Mouse (Mus musculus): Measurements from ENCODE around the gene Tubb5. TPM values are rescaled to one million over a fixed set of nuclear protein-coding genes. Genes with fewer than 3 reads are reported as not detected.

Tubb5 gene
- polyA plus RNA-seq, 1 experiment = 228 TPM

- TF ChIP-seq POLR2A (IDR thresholded peaks at IDR 0.05; ENCODE audit: insufficient read depth, low read depth, low read length) (no peak), CTCF (IDR thresholded peaks at IDR 0.05; ENCODE audit: insufficient read depth, low read depth, low read length) (no peak)
- WGBS = 35% methylated on average over 10 of the region's 10 CpGs
- Histone ChIP-seq H3K27ac (ENCODE audit: insufficient read depth, low read depth, low read length) (no peak overlapping the region), H3K4me3 (ENCODE audit: insufficient read depth, low read depth, low read length) (no peak overlapping the region), H3K4me1 (ENCODE audit: control insufficient read depth, insufficient read depth, low read length) (peaks cover 40% of the 10 kb centered on the region)
These were observed 26.8 kb upstream of the Tubb5 start for GRCm38 (mm10) chr17:35864832-35865353.

- Histone ChIP-seq H3K4me3 (ENCODE audit: insufficient read depth, low read depth, low read length) (peak within 1 kb of the TSS; percentile 60), H3K4me1 (ENCODE audit: control insufficient read depth, insufficient read depth, low read length) (peaks cover 10% of the 10 kb centered on the region; the same call in 1 of the 2 replicates), H3K27ac (ENCODE audit: insufficient read depth, low read depth, low read length) (peak within 1 kb of the TSS; percentile 29; the same call in 1 of the 2 replicates)
- WGBS = under 1% methylated on average over 47 of the region's 47 CpGs
- TF ChIP-seq POLR2A (IDR thresholded peaks at IDR 0.05; ENCODE audit: insufficient read depth, low read depth, low read length) = peak; percentile 67; the same call in 1 of the 2 replicates
- TF ChIP-seq CTCF (IDR thresholded peaks at IDR 0.05; ENCODE audit: insufficient read depth, low read depth, low read length) = peak; percentile 44; the same call in 1 of the 2 replicates
These were observed 23.2 kb upstream of the Tubb5 start, which contains the start of gene Nrm for GRCm38 (mm10) chr17:35861198-35861857. Nrm (plus strand) TSS chr17:35861318.

DNA sequence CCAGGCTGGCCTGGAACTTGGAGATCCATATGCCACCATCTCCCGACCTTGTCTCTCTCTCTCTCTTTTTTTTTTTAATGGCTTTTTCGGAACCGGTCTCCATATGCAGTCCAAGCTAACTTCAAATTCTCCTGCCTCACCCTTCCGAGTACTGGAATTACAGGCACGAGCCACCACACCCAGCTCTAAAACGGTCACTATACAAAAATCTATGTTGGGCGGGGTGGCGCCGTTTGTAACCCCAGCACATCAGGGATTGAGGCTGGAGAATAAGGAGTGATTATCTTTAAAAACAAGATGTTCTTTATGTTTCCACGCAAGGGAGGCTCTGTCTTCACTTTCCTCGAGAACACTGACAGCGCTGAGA lies 22.7 kb upstream of the Tubb5 start:
- TF ChIP-seq CTCF (IDR thresholded peaks at IDR 0.05; ENCODE audit: insufficient read depth, low read depth, low read length) (no peak), POLR2A (IDR thresholded peaks at IDR 0.05; ENCODE audit: insufficient read depth, low read depth, low read length) (no peak)
- no peak overlapping the region for H3K27ac ChIP-seq (ENCODE audit: insufficient read depth, low read depth, low read length)
- 5% methylated on average over 12 of the region's 12 CpGs for WGBS
- peak overlapping the region; percentile 60 for H3K4me3 ChIP-seq (ENCODE audit: insufficient read depth, low read depth, low read length)
- peaks cover 9% of the 10 kb centered on the region; the same call in 1 of the 2 replicates for H3K4me1 ChIP-seq (ENCODE audit: control insufficient read depth, insufficient read depth, low read length)

DNA sequence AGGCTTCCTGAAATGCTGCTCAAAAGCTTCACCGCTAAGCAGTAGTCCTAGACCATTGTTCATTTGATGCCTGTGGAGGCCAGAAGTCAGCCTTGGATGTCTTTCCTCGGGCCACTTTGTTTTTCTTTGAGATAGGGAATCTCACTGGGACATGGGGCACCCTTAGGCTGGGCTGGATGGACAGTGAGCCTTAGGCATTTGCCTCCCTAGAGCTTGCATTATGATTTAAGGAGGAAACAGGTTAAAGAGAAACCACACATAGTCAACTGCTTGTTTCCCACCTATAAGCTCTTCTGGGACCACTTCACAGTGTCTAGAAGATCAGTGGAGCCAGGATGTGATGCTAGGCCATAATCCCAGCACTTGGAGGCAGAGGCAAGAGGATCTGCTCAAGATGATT lies 21.7 kb upstream of the Tubb5 start:
- H3K4me3 ChIP-seq (ENCODE audit: insufficient read depth, low read depth, low read length) = no peak overlapping the region
- 77% methylated on average over 2 of the region's 2 CpGs for WGBS
- H3K27ac ChIP-seq (ENCODE audit: insufficient read depth, low read depth, low read length) = no peak overlapping the region
- H3K4me1 ChIP-seq (ENCODE audit: control insufficient read depth, insufficient read depth, low read length) = 0 out of 2 replicates have a peak, but pooled peaks cover under 1% of the 10 kb centered on the region
- TF ChIP-seq CTCF (IDR thresholded peaks at IDR 0.05; ENCODE audit: insufficient read depth, low read depth, low read length) (no peak), POLR2A (IDR thresholded peaks at IDR 0.05; ENCODE audit: insufficient read depth, low read depth, low read length) (no peak)

DNA sequence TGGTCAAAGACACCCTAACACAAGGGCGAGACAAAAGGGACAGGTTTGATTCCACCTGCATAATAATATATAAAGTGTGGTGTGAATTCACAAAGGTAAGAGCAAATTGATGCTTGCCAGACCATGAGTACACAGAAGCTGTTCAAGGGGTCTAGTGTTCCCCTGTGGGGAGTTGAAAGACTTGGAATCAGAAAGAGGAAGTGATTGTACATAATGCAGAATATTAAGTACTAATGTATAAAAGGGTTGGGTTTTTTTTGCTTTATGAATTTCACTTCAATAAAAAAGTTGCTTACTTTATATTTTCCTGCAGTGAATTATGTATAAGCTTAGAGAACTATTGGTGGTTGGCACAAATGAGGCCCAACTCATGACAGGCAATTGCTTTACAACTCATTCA lies 21.3 kb upstream of the Tubb5 start:
- WGBS = 93% methylated on average over 1 of the region's 1 CpGs
- H3K27ac ChIP-seq (ENCODE audit: insufficient read depth, low read depth, low read length) = no peak overlapping the region
- no peak overlapping the region for H3K4me3 ChIP-seq (ENCODE audit: insufficient read depth, low read depth, low read length)
- H3K4me1 ChIP-seq (ENCODE audit: control insufficient read depth, insufficient read depth, low read length) = no peaks in the 10 kb centered on the region
- TF ChIP-seq POLR2A (IDR thresholded peaks at IDR 0.05; ENCODE audit: insufficient read depth, low read depth, low read length) (no peak), CTCF (IDR thresholded peaks at IDR 0.05; ENCODE audit: insufficient read depth, low read depth, low read length) (no peak)

GRCm38 (mm10) chr17:35850974-35851373 lies 12.9 kb upstream of the Tubb5 start:
- Histone ChIP-seq H3K27ac (ENCODE audit: insufficient read depth, low read depth, low read length) (no peak overlapping the region), H3K4me3 (ENCODE audit: insufficient read depth, low read depth, low read length) (no peak overlapping the region), H3K4me1 (ENCODE audit: control insufficient read depth, insufficient read depth, low read length) (no peaks in the 10 kb centered on the region)
- WGBS = 91% methylated on average over 3 of the region's 3 CpGs
- TF ChIP-seq CTCF (IDR thresholded peaks at IDR 0.05; ENCODE audit: insufficient read depth, low read depth, low read length) = no peak
- TF ChIP-seq POLR2A (IDR thresholded peaks at IDR 0.05; ENCODE audit: insufficient read depth, low read depth, low read length) = no peak

GRCm38 (mm10) chr17:35848112-35848511 lies 10.0 kb upstream of the Tubb5 start:
- Histone ChIP-seq H3K4me1 (ENCODE audit: control insufficient read depth, insufficient read depth, low read length) (no peaks in the 10 kb centered on the region), H3K27ac (ENCODE audit: insufficient read depth, low read depth, low read length) (no peak overlapping the region), H3K4me3 (ENCODE audit: insufficient read depth, low read depth, low read length) (no peak overlapping the region)
- no peak for TF ChIP-seq POLR2A (IDR thresholded peaks at IDR 0.05; ENCODE audit: insufficient read depth, low read depth, low read length)
- no peak for TF ChIP-seq CTCF (IDR thresholded peaks at IDR 0.05; ENCODE audit: insufficient read depth, low read depth, low read length)
- 40% methylated on average over 1 of the region's 1 CpGs for WGBS

DNA sequence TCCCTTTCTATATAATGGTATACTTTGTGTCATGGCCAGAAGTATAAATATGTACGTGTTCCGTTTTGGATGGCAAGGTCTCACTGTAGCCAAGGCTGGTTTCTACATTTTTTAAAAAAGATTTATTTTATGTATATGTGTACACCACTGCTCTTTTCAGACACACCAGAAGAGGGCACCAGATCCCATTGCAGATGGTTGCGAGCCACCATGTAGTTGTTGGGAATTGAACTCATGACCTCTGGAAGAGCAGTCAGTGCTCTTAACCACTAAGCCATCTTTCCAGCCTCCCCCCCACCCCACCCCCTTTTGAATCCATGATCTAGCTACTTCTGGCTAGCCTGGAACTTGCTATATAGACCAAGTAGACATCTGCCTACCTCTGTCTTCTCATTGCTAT lies 5.4 kb upstream of the Tubb5 start:
- WGBS = 97% methylated on average over 3 of the region's 3 CpGs
- Histone ChIP-seq H3K27ac (ENCODE audit: insufficient read depth, low read depth, low read length) (no peak overlapping the region), H3K4me3 (ENCODE audit: insufficient read depth, low read depth, low read length) (no peak overlapping the region), H3K4me1 (ENCODE audit: control insufficient read depth, insufficient read depth, low read length) (peaks cover 3% of the 10 kb centered on the region; the same call in 1 of the 2 replicates)
- TF ChIP-seq POLR2A (IDR thresholded peaks at IDR 0.05; ENCODE audit: insufficient read depth, low read depth, low read length) = no peak
- no peak for TF ChIP-seq CTCF (IDR thresholded peaks at IDR 0.05; ENCODE audit: insufficient read depth, low read depth, low read length)

- 11% methylated on average over 11 of the region's 11 CpGs for WGBS
- Histone ChIP-seq H3K4me1 (ENCODE audit: control insufficient read depth, insufficient read depth, low read length) (peaks cover 5% of the 10 kb centered on the region; the same call in 1 of the 2 replicates), H3K4me3 (ENCODE audit: insufficient read depth, low read depth, low read length) (peak overlapping the region; percentile 57), H3K27ac (ENCODE audit: insufficient read depth, low read depth, low read length) (no peak overlapping the region)
- TF ChIP-seq CTCF (IDR thresholded peaks at IDR 0.05; ENCODE audit: insufficient read depth, low read depth, low read length) (no peak), POLR2A (IDR thresholded peaks at IDR 0.05; ENCODE audit: insufficient read depth, low read depth, low read length) (no peak)
These were observed 3.9 kb upstream of the Tubb5 start for GRCm38 (mm10) chr17:35842006-35842405.

Data from olfactory bulb, adult 2 months (tissue).